ENCODE assay signal across 21 mouse cellular contexts in genomic region chr17:61452943-61453342, GRCm38 (mm10).
"Had no signal": no experiment of that assay in that cellular context is flagged by ENCODE, and none has a peak within 500 bp of the region (broad histone marks: within the 10 kb centered on the region; RNA-seq: fewer than 3 reads in every experiment).

No protein-coding gene starts in this region.

- H3K9me3 ChIP-seq: liver, embryonic 15.5 days; lung, embryonic 15.5 days; megakaryocyte, embryonic 14.5 days; midbrain, embryonic 13.5 days; midbrain, embryonic 15.5 days; neural tube, embryonic 13.5 days had no signal

- DNase-seq: liver, postnatal 0 days; lung, adult 2 months; lung, postnatal 14 days; lung, postnatal 36 days; retina, postnatal 1 day; right cerebral cortex, adult 18-20 months; right cerebral cortex, postnatal 25 days; right cerebral cortex, postnatal 4 days; spleen, adult 18-20 months; thymus, adult 18-20 months; thymus, postnatal 25 days; thymus, postnatal 4 days had no signal

- ATAC-seq: liver, postnatal 0 days; lung, postnatal 0 days; midbrain, embryonic 13.5 days; midbrain, embryonic 15.5 days had no signal

- H3K9ac ChIP-seq: liver, embryonic 15.5 days; liver, postnatal 0 days; lung, embryonic 15.5 days; midbrain, embryonic 13.5 days; midbrain, embryonic 15.5 days; neural tube, embryonic 13.5 days had no signal

- H3K4me2 ChIP-seq: liver, embryonic 15.5 days; lung, embryonic 15.5 days; midbrain, embryonic 11.5 days; midbrain, embryonic 13.5 days; midbrain, embryonic 15.5 days; neural tube, embryonic 13.5 days had no signal

- H3K4me3 ChIP-seq: liver, embryonic 15.5 days; lung, embryonic 15.5 days; megakaryocyte, embryonic 14.5 days; midbrain, embryonic 13.5 days; midbrain, embryonic 15.5 days; neural tube, embryonic 13.5 days had no signal

- H3K4me1 ChIP-seq: liver, embryonic 15.5 days; lung, embryonic 15.5 days; megakaryocyte, embryonic 14.5 days; midbrain, embryonic 13.5 days; midbrain, embryonic 15.5 days; neural tube, embryonic 13.5 days had no signal

- H3K36me3 ChIP-seq: liver, embryonic 15.5 days; lung, embryonic 15.5 days; midbrain, embryonic 13.5 days; midbrain, embryonic 15.5 days; neural tube, embryonic 13.5 days had no signal

- H3K27ac ChIP-seq: liver, embryonic 15.5 days; lung, embryonic 15.5 days; macrophage; midbrain, embryonic 13.5 days; midbrain, embryonic 15.5 days; neural tube, embryonic 13.5 days had no signal

- H3K27me3 ChIP-seq: liver, embryonic 15.5 days; lung, embryonic 15.5 days; megakaryocyte, embryonic 14.5 days; midbrain, embryonic 13.5 days; midbrain, embryonic 15.5 days; neural tube, embryonic 13.5 days had no signal
